In genomic region chr7:83065341-83065740, GRCm38 (mm10) we compare ENCODE assay signal across 17 mouse cellular contexts.
DNase-seq lines count a peak whose midpoint lies in the region; ATAC-seq and TF ChIP-seq lines count a peak whose summit lies in the region.
"Had no signal": no experiment of that assay in that cellular context is flagged by ENCODE, and none has a peak within 500 bp of the region (broad histone marks: within the 10 kb centered on the region; RNA-seq: fewer than 3 reads in every experiment).

No protein-coding gene starts in this region.

- no peak for TF ChIP-seq POLR2A in thymus, adult 2 months (IDR thresholded peaks at IDR 0.05; ENCODE audit: control insufficient read depth, extremely low read depth, insufficient read depth, low read length, poor library complexity)

- H3K4me2 ChIP-seq in embryonic facial prominence, embryonic 14.5 days (ENCODE audit: low read depth, low read length), result no peak overlapping the region
- H3K4me2 ChIP-seq: forebrain, embryonic 13.5 days; forebrain, embryonic 15.5 days had no signal

- no peak overlapping the region for H3K9ac ChIP-seq in embryonic facial prominence, embryonic 14.5 days (ENCODE audit: low read depth, low read length)
- H3K9ac ChIP-seq: forebrain, embryonic 13.5 days; forebrain, embryonic 15.5 days; forebrain, postnatal 0 days had no signal

- no peaks in the 10 kb centered on the region for H3K27me3 ChIP-seq in embryonic facial prominence, embryonic 14.5 days (replicated peaks; ENCODE audit: control insufficient read depth, insufficient read depth, low read length)
- H3K27me3 ChIP-seq in thymus, adult 2 months (ENCODE audit: control insufficient read depth, insufficient read depth, low read length), result no peaks in the 10 kb centered on the region
- H3K27me3 ChIP-seq: forebrain, embryonic 13.5 days; forebrain, embryonic 15.5 days had no signal

- H3K4me3 ChIP-seq in embryonic facial prominence, embryonic 14.5 days (ENCODE audit: low read depth, low read length), result no peak overlapping the region
- no peak overlapping the region for H3K4me3 ChIP-seq in thymus, adult 2 months (ENCODE audit: control insufficient read depth, insufficient read depth, low read length)
- H3K4me3 ChIP-seq: forebrain, embryonic 13.5 days; forebrain, embryonic 15.5 days had no signal

- DNase-seq in frontal cortex, postnatal 14 days (ENCODE audit: low spot score in 2 of 2), result no peak
- peak; percentile 23 for DNase-seq in brain, adult 2 months (ENCODE audit: low read depth, low spot score)
- peak; percentile 54 for DNase-seq in embryonic facial prominence, embryonic 14.5 days (ENCODE audit: low spot score)
- no peak for DNase-seq in thymus, adult 2 months
- DNase-seq in heart, postnatal 4 days, result no peak
- DNase-seq: adrenal gland, adult 2 months; adrenal gland, postnatal 10 days; adrenal gland, postnatal 25 days; cerebellum, adult 11-12 months; cerebellum, adult 2 months; cerebellum, adult 9-10 months; cerebellum, postnatal 10 days; cerebellum, postnatal 25 days; forebrain, postnatal 0 days had no signal

- no peaks in the 10 kb centered on the region for H3K36me3 ChIP-seq in embryonic facial prominence, embryonic 14.5 days (ENCODE audit: control insufficient read depth, insufficient read depth, low read length)
- H3K36me3 ChIP-seq in thymus, adult 2 months (ENCODE audit: control insufficient read depth, insufficient read depth, low read length), result no peaks in the 10 kb centered on the region
- H3K36me3 ChIP-seq: forebrain, embryonic 15.5 days had no signal

- ATAC-seq in frontal cortex, adult (ENCODE audit: low TSS enrichment), result peak; percentile 56
- ATAC-seq in embryonic facial prominence, embryonic 14.5 days (ENCODE audit: low read depth), result no peak
- ATAC-seq: forebrain, embryonic 13.5 days; forebrain, embryonic 15.5 days; forebrain, postnatal 0 days had no signal

- TF ChIP-seq CTCF in thymus, adult 2 months (IDR thresholded peaks at IDR 0.05; ENCODE audit: borderline replicate concordance, control insufficient read depth, extremely low read depth, insufficient read depth, low read length, poor library complexity), result no peak

- H3K4me1 ChIP-seq in embryonic facial prominence, embryonic 14.5 days (ENCODE audit: control insufficient read depth, insufficient read depth, low read length), result peaks cover 22% of the 10 kb centered on the region
- H3K4me1 ChIP-seq in thymus, adult 2 months (replicated peaks; ENCODE audit: control insufficient read depth, insufficient read depth, low read length), result no peaks in the 10 kb centered on the region

- no peak overlapping the region; the same call in 1 of the 2 replicates for H3K27ac ChIP-seq in embryonic facial prominence, embryonic 14.5 days (replicated peaks; ENCODE audit: low read depth, low read length)
- no peak overlapping the region for H3K27ac ChIP-seq in thymus, adult 2 months (ENCODE audit: control insufficient read depth, insufficient read depth, low read length)
- H3K27ac ChIP-seq: forebrain, embryonic 13.5 days; forebrain, embryonic 15.5 days had no signal

- no peaks in the 10 kb centered on the region for H3K9me3 ChIP-seq in embryonic facial prominence, embryonic 14.5 days (ENCODE audit: control insufficient read depth, low read length)
- H3K9me3 ChIP-seq: forebrain, embryonic 13.5 days; forebrain, embryonic 15.5 days had no signal

- 59% methylated on average over 3 of the region's 3 CpGs for WGBS in embryonic facial prominence, embryonic 14.5 days
- 96% methylated on average over 3 of the region's 3 CpGs for WGBS in thymus, adult 2 months

Comparison
In these comparisons a context has a peak if more than half of its experiments do, and no peak if none do; other contexts are left out.
1. DNase-seq: peak in brain, adult 2 months (single experiment) and embryonic facial prominence, embryonic 14.5 days (single experiment); none in frontal cortex, postnatal 14 days (0 of 2), thymus, adult 2 months (single experiment) and heart, postnatal 4 days (single experiment).